Mouse (Mus musculus): ENCODE results near the gene Chmp6. TPM values are rescaled to one million over a fixed set of nuclear protein-coding genes. Genes with fewer than 3 reads are reported as not detected.

Gene Chmp6
- total and polyA plus RNA-seq, 2 experiments from 2014 or later, result 91.1 to 105 TPM

DNA sequence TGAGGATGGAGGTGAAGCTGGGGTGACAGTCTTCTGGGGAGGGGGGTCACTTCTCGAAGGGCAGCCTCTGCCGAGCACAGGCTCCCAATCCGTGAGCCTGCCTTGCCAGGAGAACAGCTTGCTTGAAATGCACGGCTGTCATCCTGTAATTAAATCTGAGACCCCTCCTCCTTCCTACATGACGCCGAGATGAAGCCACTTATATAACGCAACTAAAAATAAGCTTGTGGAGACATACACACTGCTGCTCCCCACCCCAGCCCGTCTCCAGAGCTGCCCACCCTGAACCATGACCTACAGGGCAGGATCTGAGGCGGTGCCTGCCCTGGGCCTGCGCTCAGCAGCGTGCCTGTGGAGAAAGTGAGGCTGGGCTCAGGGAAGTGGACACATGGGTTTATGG is 26.9 kb downstream of the Chmp6 start:
- peaks cover 68% of the 10 kb centered on the region for H3K4me1 ChIP-seq (ENCODE audit: insufficient read depth)
- ATAC-seq, result no peak

GRCm38 (mm10) chr11:119941794-119942193 is 28.6 kb downstream of the Chmp6 start:
- no peak for TF ChIP-seq CTCF (IDR thresholded peaks at IDR 0.05; ENCODE audit: low read depth)
- H3K4me3 ChIP-seq (ENCODE audit: low read depth, low read length), result peak overlapping the region; percentile 60
- WGBS, result 4% methylated on average over 8 of the region's 8 CpGs
- DNase-seq (peak; percentile 39), ATAC-seq (no peak)
- peak overlapping the region; percentile 92 for H3K4me2 ChIP-seq (ENCODE audit: low read depth)
- peak overlapping the region; percentile 65 for H3K9ac ChIP-seq
- H3K36me3 ChIP-seq (ENCODE audit: insufficient read depth), result no peaks in the 10 kb centered on the region; the same call in 1 of the 2 replicates
- peaks cover 55% of the 10 kb centered on the region for H3K4me1 ChIP-seq (ENCODE audit: insufficient read depth)
- H3K27ac ChIP-seq (ENCODE audit: low read depth, low read length), result peak overlapping the region; percentile 89
- no peaks in the 10 kb centered on the region for H3K27me3 ChIP-seq (ENCODE audit: insufficient read depth, low read length)
- no peaks in the 10 kb centered on the region for H3K9me3 ChIP-seq (ENCODE audit: low read length)

More for the DNA sequence above, 26.9 kb downstream of the Chmp6 start:
- peak; percentile 85 for DNase-seq
- Histone ChIP-seq H3K27me3 (ENCODE audit: insufficient read depth, low read length) (no peaks in the 10 kb centered on the region), H3K36me3 (ENCODE audit: insufficient read depth) (no peaks in the 10 kb centered on the region; the same call in 1 of the 2 replicates), H3K9me3 (ENCODE audit: low read length) (no peaks in the 10 kb centered on the region), H3K4me3 (ENCODE audit: low read depth, low read length) (peak overlapping the region; percentile 12; the same call in 1 of the 2 replicates), H3K9ac (peak overlapping the region; percentile 40), H3K4me2 (ENCODE audit: low read depth) (peak overlapping the region; percentile 92), H3K27ac (ENCODE audit: low read depth, low read length) (peak overlapping the region; percentile 81)
- TF ChIP-seq CTCF (IDR thresholded peaks at IDR 0.05; ENCODE audit: low read depth), result no peak
- 49% methylated on average over 11 of the region's 11 CpGs for WGBS

- Histone ChIP-seq H3K9me3 (ENCODE audit: low read length) (no peaks in the 10 kb centered on the region), H3K27ac (ENCODE audit: low read depth, low read length) (peak overlapping the region; percentile 89), H3K27me3 (ENCODE audit: insufficient read depth, low read length) (no peaks in the 10 kb centered on the region), H3K36me3 (ENCODE audit: insufficient read depth) (no peaks in the 10 kb centered on the region; the same call in 1 of the 2 replicates), H3K9ac (peak overlapping the region; percentile 65), H3K4me2 (ENCODE audit: low read depth) (peak overlapping the region; percentile 92), H3K4me3 (ENCODE audit: low read depth, low read length) (peak overlapping the region; percentile 60), H3K4me1 (ENCODE audit: insufficient read depth) (peaks cover 52% of the 10 kb centered on the region)
- TF ChIP-seq CTCF (IDR thresholded peaks at IDR 0.05; ENCODE audit: low read depth), result no peak
- WGBS, result under 1% methylated on average over 35 of the region's 43 CpGs
- no peak for DNase-seq
- ATAC-seq, result peak; percentile 34
Observed at GRCm38 (mm10) chr11:119942201-119942726, 29.0 kb downstream of the Chmp6 start.

- Histone ChIP-seq H3K27ac (ENCODE audit: low read depth, low read length) (peak within 1 kb of the TSS; percentile 89), H3K9ac (peak within 1 kb of the TSS; percentile 77), H3K4me3 (ENCODE audit: low read depth, low read length) (peak within 1 kb of the TSS; percentile 60), H3K4me1 (ENCODE audit: insufficient read depth) (peaks cover 46% of the 10 kb centered on the region), H3K27me3 (ENCODE audit: insufficient read depth, low read length) (no peaks in the 10 kb centered on the region), H3K9me3 (ENCODE audit: low read length) (no peaks in the 10 kb centered on the region), H3K36me3 (ENCODE audit: insufficient read depth) (no peaks in the 10 kb centered on the region), H3K4me2 (ENCODE audit: low read depth) (peak within 1 kb of the TSS; percentile 92)
- DNase-seq (peak; percentile 99), ATAC-seq (peak; percentile 94)
- peak; percentile 15; the same call in 1 of the 2 replicates for TF ChIP-seq CTCF (IDR thresholded peaks at IDR 0.05; ENCODE audit: low read depth)
- 3% methylated on average over 64 of the region's 79 CpGs for WGBS
Observed at GRCm38 (mm10) chr11:119942727-119943427, 29.6 kb downstream of the Chmp6 start, which contains the start of gene Baiap2. Baiap2 (plus strand) TSS chr11:119942763.

GRCm38 (mm10) chr11:119943428-119943988 is 30.3 kb downstream of the Chmp6 start:
- peak overlapping the region; percentile 77 for H3K9ac ChIP-seq
- peak; percentile 2 for ATAC-seq
- WGBS, result 3% methylated on average over 32 of the region's 32 CpGs
- H3K4me2 ChIP-seq (ENCODE audit: low read depth), result peak overlapping the region; percentile 92
- peak overlapping the region; percentile 66 for H3K27ac ChIP-seq (ENCODE audit: low read depth, low read length)
- H3K4me1 ChIP-seq (ENCODE audit: insufficient read depth), result peaks cover 40% of the 10 kb centered on the region
- H3K36me3 ChIP-seq (ENCODE audit: insufficient read depth), result no peaks in the 10 kb centered on the region
- peak overlapping the region; percentile 60 for H3K4me3 ChIP-seq (ENCODE audit: low read depth, low read length)
- TF ChIP-seq CTCF (IDR thresholded peaks at IDR 0.05; ENCODE audit: low read depth), result peak; percentile 26; the same call in 1 of the 2 replicates
- H3K9me3 ChIP-seq (ENCODE audit: low read length), result no peaks in the 10 kb centered on the region
- DNase-seq, result peak; percentile 55
- no peaks in the 10 kb centered on the region for H3K27me3 ChIP-seq (ENCODE audit: insufficient read depth, low read length)

DNA sequence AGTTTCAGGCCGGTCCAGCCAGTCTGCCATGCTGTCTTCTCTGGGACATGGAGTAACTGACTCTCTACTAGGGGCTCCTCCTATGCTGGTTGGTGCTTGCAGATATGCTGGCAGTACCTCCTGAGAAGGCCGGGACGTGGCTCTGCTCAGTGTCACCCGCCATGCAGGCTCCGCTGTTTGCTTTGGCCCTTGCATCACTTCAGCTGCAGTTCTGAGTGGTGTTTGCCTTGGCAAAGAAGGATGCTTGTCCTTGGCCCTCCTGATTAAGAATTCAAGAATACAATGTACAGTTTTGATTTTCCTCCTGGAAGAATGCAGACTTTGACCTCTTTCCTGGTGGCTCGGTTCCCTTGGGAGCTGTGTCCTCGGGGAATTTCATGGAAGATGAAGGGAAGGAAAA is 32.1 kb downstream of the Chmp6 start:
- Histone ChIP-seq H3K36me3 (ENCODE audit: insufficient read depth) (no peaks in the 10 kb centered on the region), H3K27ac (ENCODE audit: low read depth, low read length) (no peak overlapping the region), H3K4me3 (ENCODE audit: low read depth, low read length) (0 out of 2 replicates have a peak overlapping the region, but pooled peaks have one; percentile 60), H3K9me3 (ENCODE audit: low read length) (no peaks in the 10 kb centered on the region), H3K4me2 (ENCODE audit: low read depth) (peak overlapping the region; percentile 92), H3K4me1 (ENCODE audit: insufficient read depth) (peaks cover 23% of the 10 kb centered on the region), H3K27me3 (ENCODE audit: insufficient read depth, low read length) (no peaks in the 10 kb centered on the region), H3K9ac (no peak overlapping the region)
- 81% methylated on average over 7 of the region's 7 CpGs for WGBS
- DNase-seq (no peak), ATAC-seq (no peak)
- TF ChIP-seq CTCF (IDR thresholded peaks at IDR 0.05; ENCODE audit: low read depth), result no peak
